Mouse (Mus musculus): ENCODE data around the gene Lima1. TPM values are rescaled to one million over a fixed set of nuclear protein-coding genes. Genes with fewer than 3 reads are reported as not detected.
"Not testable (repeated sequence)": the region's sequence is repeated elsewhere in the genome, so short reads cannot be mapped to it uniquely, and the experiment has no call there.

The Lima1 gene
- total RNA-seq, 1 experiment: 69.9 TPM

DNA sequence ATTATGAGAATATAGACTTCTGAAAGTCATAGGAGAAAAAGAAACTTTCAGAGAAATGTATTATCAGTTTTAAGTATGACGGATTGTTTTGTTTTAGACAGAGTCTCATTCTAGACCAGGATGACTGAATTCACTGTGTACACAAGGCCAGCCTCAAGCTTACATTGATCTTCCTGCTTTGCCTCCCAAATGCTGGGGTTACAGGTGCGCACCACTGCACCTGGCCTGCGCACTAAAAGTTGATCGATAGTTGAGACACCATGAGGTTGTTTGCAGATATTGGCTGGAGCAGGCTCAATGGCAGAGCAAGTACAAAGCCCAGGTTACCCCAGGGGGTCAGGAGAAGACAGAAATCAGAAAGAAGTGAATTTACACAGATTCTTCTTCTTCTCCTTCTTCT is 36.5 kb upstream of the Lima1 start:
- Histone ChIP-seq H3K4me3 (ENCODE audit: insufficient read depth in 1 of 2, low read depth in 1 of 2, low read length in 2 of 2, poor library complexity in 1 of 2, severe bottlenecking in 1 of 2) (no peak overlapping the region), H3K27ac (ENCODE audit: insufficient read depth, low read depth, low read length, poor library complexity, severe bottlenecking) (no peak overlapping the region), H3K36me3 (ENCODE audit: control insufficient read depth, insufficient read depth, low read length, poor library complexity, severe bottlenecking) (no peaks in the 10 kb centered on the region), H3K9ac (ENCODE audit: insufficient read depth, low read depth, low read length, poor library complexity, severe bottlenecking) (no peak overlapping the region), H3K4me1 (ENCODE audit: control insufficient read depth in 2 of 2, insufficient read depth in 2 of 2, low read length in 2 of 2, poor library complexity in 1 of 2) (peaks cover 2% of the 10 kb centered on the region in 2 experiments; a peak in 2 of 4 replicates), H3K9me3 (ENCODE audit: control insufficient read depth, insufficient read depth, low read depth, low read length) (no peaks in the 10 kb centered on the region)
- no peak for TF ChIP-seq CHD2 (IDR thresholded peaks at IDR 0.05; ENCODE audit: low read depth, low read length)
- no peak for TF ChIP-seq HCFC1 (IDR thresholded peaks at IDR 0.05; ENCODE audit: borderline replicate concordance, insufficient read depth, low read length)
- TF ChIP-seq ZNF384 (IDR thresholded peaks at IDR 0.05; ENCODE audit: low read depth, low read length): no peak
- DNase-seq (ENCODE audit: low read depth, low spot score): no peak
- in situ Hi-C loops (cut with MboI; ENCODE audit: low sequenced_read_pairs in 2 of 2, unreplicated experiment in 2 of 2): no loop called here

- peak; percentile 89 for TF ChIP-seq ZNF384 (IDR thresholded peaks at IDR 0.05; ENCODE audit: low read depth, low read length)
Measured at GRCm38 (mm10) chr15:99909339-99909996, 34.2 kb upstream of the Lima1 start.

DNA sequence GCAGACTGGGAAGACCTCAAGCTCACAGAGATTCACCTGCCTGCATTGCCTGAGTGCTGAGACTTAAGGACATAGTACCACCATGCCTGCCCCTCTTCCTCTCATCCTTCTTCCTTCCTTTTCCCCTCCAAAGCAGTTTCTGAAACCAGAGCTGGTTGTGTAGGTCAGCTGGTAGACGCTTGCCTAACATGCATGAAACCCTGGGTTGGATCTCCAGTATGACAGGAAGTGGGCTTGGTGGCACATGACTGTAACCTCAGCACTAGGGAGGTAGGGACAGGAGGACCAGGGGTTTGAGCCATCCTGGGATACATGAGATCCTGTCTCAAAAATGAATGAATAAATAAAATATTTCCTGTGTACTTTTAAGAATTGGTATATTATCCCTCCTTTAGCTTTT is 32.3 kb upstream of the Lima1 start:
- TF ChIP-seq MAFK (IDR thresholded peaks at IDR 0.05; ENCODE audit: insufficient read depth, low read depth, low read length) (no peak), HCFC1 (IDR thresholded peaks at IDR 0.05; ENCODE audit: borderline replicate concordance, insufficient read depth, low read length) (no peak), ZNF384 (IDR thresholded peaks at IDR 0.05; ENCODE audit: low read depth, low read length) (no peak), CHD2 (IDR thresholded peaks at IDR 0.05; ENCODE audit: low read depth, low read length) (no peak), ZC3H11A (IDR thresholded peaks at IDR 0.05; ENCODE audit: borderline replicate concordance, low read depth, low read length) (no peak)
- in situ Hi-C loops (cut with MboI; ENCODE audit: low sequenced_read_pairs in 2 of 2, unreplicated experiment in 2 of 2): loop anchor here in 1 of 2 experiments (10.0 kb wide), 1 partner anchor 193 kb away; the partner anchor contains the start of gene Gpd1
- DNase-seq (ENCODE audit: low read depth, low spot score): no peak

More at GRCm38 (mm10) chr15:99909339-99909996, 34.2 kb upstream of the Lima1 start:
- H3K4me1 ChIP-seq (ENCODE audit: control insufficient read depth in 2 of 2, insufficient read depth in 2 of 2, low read length in 2 of 2, poor library complexity in 1 of 2); H3K9ac ChIP-seq (ENCODE audit: insufficient read depth, low read depth, low read length, poor library complexity, severe bottlenecking); H3K36me3 ChIP-seq (ENCODE audit: control insufficient read depth, insufficient read depth, low read length, poor library complexity, severe bottlenecking); H3K27ac ChIP-seq (ENCODE audit: insufficient read depth, low read depth, low read length, poor library complexity, severe bottlenecking); H3K9me3 ChIP-seq (ENCODE audit: control insufficient read depth, insufficient read depth, low read depth, low read length); H3K4me3 ChIP-seq (ENCODE audit: insufficient read depth in 1 of 2, low read depth in 1 of 2, low read length in 2 of 2, poor library complexity in 1 of 2, severe bottlenecking in 1 of 2): not testable (repeated sequence)
- DNase-seq (ENCODE audit: low read depth, low spot score): peak; percentile 79
- in situ Hi-C loops (cut with MboI; ENCODE audit: low sequenced_read_pairs in 2 of 2, unreplicated experiment in 2 of 2): loop anchor here in 1 of 2 experiments (10.0 kb wide), 1 partner anchor 195 kb away; the partner anchor contains the start of gene Gpd1

GRCm38 (mm10) chr15:99907041-99907440 is 31.8 kb upstream of the Lima1 start:
- Histone ChIP-seq H3K27ac (ENCODE audit: insufficient read depth, low read depth, low read length, poor library complexity, severe bottlenecking) (no peak overlapping the region), H3K4me3 (ENCODE audit: insufficient read depth in 1 of 2, low read depth in 1 of 2, low read length in 2 of 2, poor library complexity in 1 of 2, severe bottlenecking in 1 of 2) (no peak overlapping the region), H3K9ac (ENCODE audit: insufficient read depth, low read depth, low read length, poor library complexity, severe bottlenecking) (no peak overlapping the region), H3K4me1 (ENCODE audit: control insufficient read depth in 2 of 2, insufficient read depth in 2 of 2, low read length in 2 of 2, poor library complexity in 1 of 2) (peaks cover 0 to 2% of the 10 kb centered on the region in 2 experiments; a peak in 1 of 4 replicates), H3K9me3 (ENCODE audit: control insufficient read depth, insufficient read depth, low read depth, low read length) (no peaks in the 10 kb centered on the region), H3K36me3 (ENCODE audit: control insufficient read depth, insufficient read depth, low read length, poor library complexity, severe bottlenecking) (no peaks in the 10 kb centered on the region)
- no peak for DNase-seq (ENCODE audit: low read depth, low spot score)
- TF ChIP-seq ZC3H11A (IDR thresholded peaks at IDR 0.05; ENCODE audit: borderline replicate concordance, low read depth, low read length) (no peak), HCFC1 (IDR thresholded peaks at IDR 0.05; ENCODE audit: borderline replicate concordance, insufficient read depth, low read length) (no peak), ZNF384 (IDR thresholded peaks at IDR 0.05; ENCODE audit: low read depth, low read length) (no peak), CHD2 (IDR thresholded peaks at IDR 0.05; ENCODE audit: low read depth, low read length) (no peak), MAFK (IDR thresholded peaks at IDR 0.05; ENCODE audit: insufficient read depth, low read depth, low read length) (no peak)
- in situ Hi-C loops (cut with MboI; ENCODE audit: low sequenced_read_pairs in 2 of 2, unreplicated experiment in 2 of 2): loop anchor here in 1 of 2 experiments (10.0 kb wide), 1 partner anchor 192 kb away; the partner anchor contains the start of gene Gpd1

More for the DNA sequence above, 32.3 kb upstream of the Lima1 start:
- no peak overlapping the region for H3K27ac ChIP-seq (ENCODE audit: insufficient read depth, low read depth, low read length, poor library complexity, severe bottlenecking)
- no peaks in the 10 kb centered on the region for H3K9me3 ChIP-seq (ENCODE audit: control insufficient read depth, insufficient read depth, low read depth, low read length)
- no peaks in the 10 kb centered on the region for H3K36me3 ChIP-seq (ENCODE audit: control insufficient read depth, insufficient read depth, low read length, poor library complexity, severe bottlenecking)
- H3K4me3 ChIP-seq (ENCODE audit: insufficient read depth in 1 of 2, low read depth in 1 of 2, low read length in 2 of 2, poor library complexity in 1 of 2, severe bottlenecking in 1 of 2): no peak overlapping the region
- peaks cover 0 to 2% of the 10 kb centered on the region in 2 experiments; a peak in 1 of 4 replicates for H3K4me1 ChIP-seq (ENCODE audit: control insufficient read depth in 2 of 2, insufficient read depth in 2 of 2, low read length in 2 of 2, poor library complexity in 1 of 2)
- H3K9ac ChIP-seq (ENCODE audit: insufficient read depth, low read depth, low read length, poor library complexity, severe bottlenecking): no peak overlapping the region
